Mouse (Mus musculus) lung, embryonic 14.5 days (tissue): ENCODE measurements at regions not wholly inside any gene's neighbourhood (a gene's known extent, or its start where the extent isn't known, plus 50 kb on each side); places are given as distances from the start of the nearest gene placed in this dataset.

Experiments
- ATAC-seq: fragments of 200-750 bp; cut with Nextera tagmentation; 2 replicates; pipeline ENCODE4 v1.8.0; 2017; ENCODE audit warnings: mild to moderate bottlenecking, moderate TSS enrichment, moderate library complexity; ENCODE audit not compliant: insufficient read depth
- DNase-seq: peaks from one replicate; pipeline ENCODE4 v3.0.0-alpha.2; 2015
- H3K27ac ChIP-seq: fragments of 300-500 bp; sonication (generic); 2 replicates; pipeline ENCODE4 v1.5.1; 2014; ENCODE audit warnings: low read depth, mild to moderate bottlenecking, moderate library complexity
- H3K27me3 ChIP-seq: fragments of 300-500 bp; sonication (generic); 2 replicates; pipeline ENCODE4 v1.6.1; 2014; ENCODE audit warnings: low read length, control low read depth; ENCODE audit not compliant: insufficient read depth
- H3K36me3 ChIP-seq: fragments of 300-500 bp; sonication (generic); 2 replicates; pipeline ENCODE4 v1.6.1; 2014; ENCODE audit warnings: control low read depth; ENCODE audit not compliant: insufficient read depth
- H3K4me1 ChIP-seq: fragments of 300-500 bp; sonication (generic); 2 replicates; pipeline ENCODE4 v1.6.1; 2014; ENCODE audit warnings: antibody characterized with exemption, control low read depth; ENCODE audit not compliant: insufficient read depth
- H3K4me2 ChIP-seq: fragments of 300-500 bp; sonication (generic); 2 replicates; pipeline ENCODE4 v1.6.1; 2014; ENCODE audit warnings: mild to moderate bottlenecking
- H3K4me3 ChIP-seq: fragments of 300-500 bp; sonication (generic); 2 replicates; pipeline ENCODE4 v1.5.1; 2014; ENCODE audit warnings: low read depth, low read length
- H3K9ac ChIP-seq: fragments of 300-500 bp; sonication (generic); 2 replicates; pipeline ENCODE4 v1.6.1; 2014
- H3K9me3 ChIP-seq: fragments of 300-500 bp; sonication (generic); 2 replicates; pipeline ENCODE4 v1.6.1; 2016; ENCODE audit warnings: low read depth, low read length, control low read depth
- CTCF ChIP-seq: IDR thresholded peaks from 2 replicates; pipeline ENCODE4 v1.5.1; 2016; ENCODE audit warnings: antibody characterized with exemption, low read depth
- WGBS: fragments of 180-500 bp; shearing (Covaris S2); extraction: QIAGEN DNeasy Blood & Tissue Kit; methylation state at CpG from one replicate; pipeline ENCODE4 v1.1.7; 2014; 5-methylcytosine and 5-hydroxymethylcytosine counted together

DNA sequence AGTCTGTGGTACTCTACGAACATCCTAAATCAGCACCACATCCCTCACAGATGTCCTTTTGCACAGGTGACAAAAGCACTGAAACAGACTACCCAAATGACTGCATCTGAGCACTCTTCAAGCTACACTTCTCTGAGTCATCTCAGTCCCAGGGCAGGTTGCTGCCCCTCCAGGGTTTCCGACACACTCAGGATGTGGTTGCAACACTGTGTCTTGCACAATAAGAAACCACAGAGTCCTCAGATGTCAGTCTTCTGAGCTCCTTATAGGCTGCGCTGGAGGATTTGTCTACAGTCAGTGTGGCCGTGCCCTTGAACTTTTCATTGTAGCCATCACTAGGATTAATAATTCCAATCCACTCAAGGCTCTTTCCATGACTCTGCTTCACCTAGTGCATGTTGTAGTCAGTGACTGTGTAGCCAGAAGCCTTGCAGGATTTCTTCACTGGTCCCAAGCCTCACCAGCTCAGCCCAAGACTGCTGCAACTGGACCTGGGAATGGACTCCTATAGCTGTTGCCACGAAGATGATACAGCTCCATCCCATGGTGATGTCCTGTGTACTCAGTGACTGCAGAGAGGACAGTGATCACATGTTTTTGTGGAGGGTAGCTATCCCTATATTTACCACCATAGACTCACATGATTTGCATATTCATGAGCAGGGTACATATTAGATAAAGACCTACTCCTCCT lies 1103.3 kb upstream of the Tenm3 start:
- no peak overlapping the region for H3K4me2 ChIP-seq
- H3K9ac ChIP-seq = no peak overlapping the region
- no peak overlapping the region for H3K4me3 ChIP-seq
- H3K27ac ChIP-seq = no peak overlapping the region
- WGBS = 83% methylated on average over 5 of the region's 5 CpGs
- ATAC-seq (no peak), DNase-seq (no peak)
- no peaks in the 10 kb centered on the region for H3K36me3 ChIP-seq
- no peak for TF ChIP-seq CTCF
- H3K9me3 ChIP-seq = no peaks in the 10 kb centered on the region
- no peaks in the 10 kb centered on the region for H3K27me3 ChIP-seq
- H3K4me1 ChIP-seq = no peaks in the 10 kb centered on the region

DNA sequence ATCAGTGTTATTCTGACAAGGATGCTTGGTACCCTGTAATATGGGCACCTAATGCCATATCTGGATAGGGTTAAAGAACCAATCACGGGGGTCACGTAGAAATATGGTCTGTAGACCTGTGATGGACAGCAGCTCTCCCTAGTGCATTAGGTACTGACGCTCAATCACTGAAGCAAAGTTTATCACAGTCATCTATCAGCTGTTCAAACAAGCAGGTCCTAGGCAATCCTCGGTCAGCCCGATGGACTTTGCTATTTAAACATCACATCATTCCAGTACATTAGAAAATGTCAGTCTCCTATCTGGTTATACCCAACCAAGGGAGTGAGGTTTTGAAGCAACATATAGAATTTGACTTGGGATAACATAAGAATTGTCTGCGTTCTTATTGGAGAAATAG lies 1088.4 kb upstream of the Tenm3 start:
- no peaks in the 10 kb centered on the region for H3K9me3 ChIP-seq
- H3K36me3 ChIP-seq = no peaks in the 10 kb centered on the region
- no peaks in the 10 kb centered on the region for H3K27me3 ChIP-seq
- 59% methylated on average over 6 of the region's 6 CpGs for WGBS
- H3K4me3 ChIP-seq = no peak overlapping the region
- no peak overlapping the region for H3K9ac ChIP-seq
- DNase-seq (no peak), ATAC-seq (no peak)
- H3K4me2 ChIP-seq = no peak overlapping the region
- TF ChIP-seq CTCF = no peak
- no peak overlapping the region for H3K27ac ChIP-seq
- H3K4me1 ChIP-seq = no peaks in the 10 kb centered on the region

DNA sequence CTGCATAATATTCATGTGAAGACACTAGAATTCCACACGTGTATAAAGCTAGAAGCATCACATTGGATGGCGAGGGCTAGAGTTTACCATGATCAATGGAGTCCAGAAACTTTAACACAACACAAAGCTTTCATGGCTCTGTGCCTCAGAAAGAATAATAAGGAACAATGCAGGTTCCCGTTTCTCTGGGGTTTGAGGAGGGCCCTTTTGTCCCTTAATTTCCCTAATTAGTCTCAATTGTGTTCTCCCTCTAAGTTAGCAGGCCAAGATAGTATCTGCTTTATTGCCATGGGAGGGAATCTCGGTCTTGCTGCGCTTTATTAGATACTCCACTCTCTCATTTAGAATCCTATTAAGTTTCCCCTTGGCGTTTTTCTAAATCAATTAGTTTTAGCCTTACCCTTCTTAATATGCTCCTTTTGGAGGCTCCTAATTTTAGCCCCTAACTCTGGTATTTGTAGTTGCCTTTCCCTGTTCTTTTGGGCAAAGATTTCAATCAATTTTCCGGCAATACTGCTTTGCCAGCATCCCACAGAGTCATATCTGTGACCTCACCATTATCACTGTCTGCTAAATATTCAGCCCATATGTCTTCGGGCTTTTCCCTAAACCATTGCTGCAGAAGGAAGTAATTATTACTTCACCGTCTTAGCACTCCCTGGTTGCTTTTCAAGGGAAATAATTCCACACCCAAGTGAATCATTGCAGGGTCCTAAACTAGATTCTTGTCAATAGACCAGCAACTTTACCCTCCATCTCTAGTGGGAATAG lies 1082.8 kb upstream of the Tenm3 start:
- no peak for TF ChIP-seq CTCF
- no peak for ATAC-seq
- H3K9me3 ChIP-seq = no peaks in the 10 kb centered on the region
- no peak for DNase-seq
- no peak overlapping the region for H3K27ac ChIP-seq
- no peak overlapping the region for H3K9ac ChIP-seq
- H3K36me3 ChIP-seq = no peaks in the 10 kb centered on the region
- no peaks in the 10 kb centered on the region for H3K27me3 ChIP-seq
- WGBS = 67% methylated on average over 9 of the region's 9 CpGs
- H3K4me1 ChIP-seq = no peaks in the 10 kb centered on the region
- no peak overlapping the region for H3K4me2 ChIP-seq
- H3K4me3 ChIP-seq = no peak overlapping the region

DNA sequence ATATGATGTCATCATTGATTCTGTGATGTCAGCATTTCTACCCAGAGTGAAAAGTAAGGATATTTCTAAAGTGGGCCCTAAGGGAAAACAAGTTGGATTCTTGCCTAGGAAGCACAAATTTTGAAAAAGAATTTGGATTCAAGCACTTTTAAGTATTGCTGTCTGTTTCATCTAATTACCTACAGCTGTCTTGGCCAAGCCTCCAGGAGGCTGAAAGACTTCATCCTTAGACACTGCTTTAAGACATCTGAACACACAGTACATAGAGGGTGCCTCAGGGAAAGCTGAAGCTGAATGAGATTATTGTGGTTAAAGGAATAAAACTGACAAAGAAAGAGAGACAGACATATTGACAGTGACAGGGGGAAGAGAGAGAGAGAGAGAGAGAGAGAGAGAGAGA lies 1061.3 kb upstream of the Tenm3 start:
- no peak for TF ChIP-seq CTCF

DNA sequence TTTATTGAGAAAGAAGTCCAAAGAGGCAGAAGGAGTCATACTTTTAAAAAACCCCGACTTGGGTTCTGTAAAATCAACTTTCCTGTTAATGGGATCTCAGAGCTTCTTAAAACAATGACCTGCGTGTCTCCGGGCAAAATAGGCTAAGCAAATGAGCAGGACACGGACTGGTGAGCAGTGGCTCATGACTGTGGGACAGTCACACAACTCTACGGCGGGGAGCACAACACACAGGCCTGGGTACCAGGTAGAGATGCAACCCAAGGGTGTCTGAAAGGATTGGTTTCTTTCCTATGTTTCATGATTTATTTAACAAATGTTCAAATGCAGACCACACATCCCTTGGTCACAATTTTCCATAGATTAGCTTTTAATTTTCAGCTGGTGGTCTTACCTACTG lies 1058.3 kb upstream of the Tenm3 start:
- Histone ChIP-seq H3K4me2 (no peak overlapping the region), H3K27ac (no peak overlapping the region), H3K9me3 (no peaks in the 10 kb centered on the region), H3K9ac (no peak overlapping the region), H3K4me3 (no peak overlapping the region), H3K4me1 (no peaks in the 10 kb centered on the region), H3K36me3 (no peaks in the 10 kb centered on the region), H3K27me3 (no peaks in the 10 kb centered on the region)
- ATAC-seq (no peak), DNase-seq (no peak)
- 65% methylated on average over 6 of the region's 6 CpGs for WGBS
- TF ChIP-seq CTCF = no peak

More for the DNA sequence above, 1061.3 kb upstream of the Tenm3 start:
- no peak for ATAC-seq
- no peak overlapping the region for H3K4me3 ChIP-seq
- H3K9ac ChIP-seq = no peak overlapping the region
- DNase-seq = no peak
- H3K27ac ChIP-seq = no peak overlapping the region
- H3K4me2 ChIP-seq = no peak overlapping the region
- no peaks in the 10 kb centered on the region for H3K9me3 ChIP-seq
- H3K4me1 ChIP-seq = no peaks in the 10 kb centered on the region
- no peaks in the 10 kb centered on the region for H3K36me3 ChIP-seq
- no peaks in the 10 kb centered on the region for H3K27me3 ChIP-seq

DNA sequence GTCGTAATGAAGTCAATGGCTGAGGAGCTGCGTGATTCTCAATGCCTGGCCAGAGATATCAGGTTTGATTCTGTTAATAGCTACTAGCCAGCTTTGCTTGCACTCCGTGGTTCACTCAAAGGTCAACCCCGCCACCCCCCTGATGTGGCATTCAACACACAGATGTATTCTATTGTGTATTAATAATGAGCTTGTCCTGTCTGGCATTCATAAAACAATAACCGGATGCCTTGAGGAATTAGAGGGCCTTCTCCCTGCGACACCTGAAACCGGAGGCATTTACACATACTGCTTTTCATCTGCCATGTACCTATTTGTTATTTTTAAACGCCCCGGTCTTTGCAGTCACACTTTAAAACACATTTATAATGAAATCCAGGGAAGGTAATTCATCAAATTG lies 1057.8 kb upstream of the Tenm3 start:
- TF ChIP-seq CTCF = no peak
- 38% methylated on average over 9 of the region's 9 CpGs for WGBS
- ATAC-seq = peak; percentile 74; the same call in 1 of the 2 replicates
- H3K9me3 ChIP-seq = no peaks in the 10 kb centered on the region
- no peaks in the 10 kb centered on the region for H3K27me3 ChIP-seq
- H3K27ac ChIP-seq = no peak overlapping the region
- H3K4me1 ChIP-seq = no peaks in the 10 kb centered on the region
- H3K36me3 ChIP-seq = no peaks in the 10 kb centered on the region
- no peak overlapping the region for H3K4me3 ChIP-seq
- peak; percentile 53 for DNase-seq
- H3K4me2 ChIP-seq = no peak overlapping the region
- no peak overlapping the region for H3K9ac ChIP-seq
